Mouse (Mus musculus): ENCODE measurements around the gene 1110059G10Rik. TPM values are rescaled to one million over a fixed set of nuclear protein-coding genes. Genes with fewer than 3 reads are reported as not detected.

The 1110059G10Rik gene
- 0.69 and 1.1 TPM in 2 replicates for polyA plus RNA-seq (2012; rRNA removed; ENCODE audit: low replicate concordance)

GRCm38 (mm10) chr9:122950643-122951475 is at the start of gene 1110059G10Rik, which contains the start of gene Kif15:
Gene 1110059G10Rik, minus strand, starts transcription at chr9:122951000.
Gene Kif15, plus strand, starts transcription at chr9:122951046.

GRCm38 (mm10) chr9:122922936-122923381 is 27.8 kb downstream of the 1110059G10Rik start, which contains the start of gene Zfp105:
Gene Zfp105, plus strand, starts transcription at chr9:122923072.

Other genes starting within 250 kb of the 1110059G10Rik start
- not detected in 2 replicates for gene Topaz1, start 203.7 kb downstream of the 1110059G10Rik start, polyA plus RNA-seq (2012; rRNA removed; ENCODE audit: low replicate concordance)
- gene Tcaim, start 145.5 kb downstream of the 1110059G10Rik start, polyA plus RNA-seq (2012; rRNA removed; ENCODE audit: low replicate concordance), result 0.79 and 1.1 TPM in 2 replicates
- gene Gm35549, start 107.0 kb downstream of the 1110059G10Rik start, polyA plus RNA-seq (2012; rRNA removed; ENCODE audit: low replicate concordance), result not detected in 2 replicates
- gene Zfp445, start 85.0 kb downstream of the 1110059G10Rik start, polyA plus RNA-seq (2012; rRNA removed; ENCODE audit: low replicate concordance), result 2.0 and 7.3 TPM in 2 replicates
- gene Zkscan7, start 65.3 kb downstream of the 1110059G10Rik start, polyA plus RNA-seq (2012; rRNA removed; ENCODE audit: low replicate concordance), result 0.71 and 1.2 TPM in 2 replicates
- gene Zfp105, start 27.9 kb downstream of the 1110059G10Rik start, polyA plus RNA-seq (2012; rRNA removed; ENCODE audit: low replicate concordance), result 0.05 TPM in 1 of 2 replicates, not detected in the other
- gene Kif15, start within 50 bp of the 1110059G10Rik start, polyA plus RNA-seq (2012; rRNA removed; ENCODE audit: low replicate concordance), result 0.51 and 0.92 TPM in 2 replicates
- gene Tmem42, start 70.3 kb upstream of the 1110059G10Rik start, polyA plus RNA-seq (2012; rRNA removed; ENCODE audit: low replicate concordance), result 8.5 and 11.1 TPM in 2 replicates
- gene Tgm4, start 83.7 kb upstream of the 1110059G10Rik start, polyA plus RNA-seq (2012; rRNA removed; ENCODE audit: low replicate concordance), result not detected in 2 replicates
- gene Zdhhc3, start 162.2 kb upstream of the 1110059G10Rik start, polyA plus RNA-seq (2012; rRNA removed; ENCODE audit: low replicate concordance), result 149 and 287 TPM in 2 replicates
- gene Exosc7, start 162.2 kb upstream of the 1110059G10Rik start, polyA plus RNA-seq (2012; rRNA removed; ENCODE audit: low replicate concordance), result 4.8 and 9.9 TPM in 2 replicates
- 39.9 and 40.1 TPM in 2 replicates for gene Clec3b, start 199.9 kb upstream of the 1110059G10Rik start, polyA plus RNA-seq (2012; rRNA removed; ENCODE audit: low replicate concordance)